Mouse (Mus musculus): Measurements from ENCODE around the gene Nr1i2. TPM values are rescaled to one million over a fixed set of nuclear protein-coding genes. Genes with fewer than 3 reads are reported as not detected.
A peak's percentile ranks its signal among the peaks of the same experiment; 100 is the strongest.
"Not testable (repeated sequence)": the region's sequence is repeated elsewhere in the genome, so short reads cannot be mapped to it uniquely, and the experiment has no call there.

Gene Nr1i2
- polyA plus RNA-seq (2014; fragmentation: Nextera tagmentation; extraction: Ambion mirVana) = not detected in 2 replicates

GRCm38 (mm10) chr16:38294685-38295348 is at the start of gene Nr1i2:
Gene Nr1i2, minus strand, starts transcription at chr16:38294824.
- ATAC-seq (ENCODE audit: low FRiP score) = no peak
- no peak for DNase-seq (ENCODE audit: low spot score, missing footprints)

GRCm38 (mm10) chr16:38341396-38342324 is 47.0 kb upstream of the Nr1i2 start, which contains the start of gene Maats1:
Gene Maats1, minus strand, starts transcription at chr16:38342143.
- DNase-seq (ENCODE audit: low spot score, missing footprints) (peak; percentile 98), ATAC-seq (ENCODE audit: low FRiP score) (peak; percentile 93)
- Histone ChIP-seq H3K4me1 (ENCODE audit: control insufficient read depth, insufficient read depth, low read length) (peaks cover 9% of the 10 kb centered on the region), H3K36me3 (ENCODE audit: control insufficient read depth, insufficient read depth, low read length) (no peaks in the 10 kb centered on the region), H3K9me3 (ENCODE audit: control insufficient read depth, low read length) (no peaks in the 10 kb centered on the region), H3K9ac (ENCODE audit: low read length) (peak within 1 kb of the TSS; percentile 57), H3K4me3 (ENCODE audit: low read depth, low read length) (peak within 1 kb of the TSS; percentile 29), H3K4me2 (peak within 1 kb of the TSS; percentile 66), H3K27me3 (ENCODE audit: control insufficient read depth, insufficient read depth, low read length) (no peaks in the 10 kb centered on the region), H3K27ac (ENCODE audit: low read depth, low read length) (no peak within 1 kb of the TSS)
- WGBS = 7% methylated on average over 30 of the region's 30 CpGs

More at GRCm38 (mm10) chr16:38294685-38295348, at the start of gene Nr1i2:
- Histone ChIP-seq H3K4me2 (no peak within 1 kb of the TSS), H3K9me3 (ENCODE audit: control insufficient read depth, low read length) (no peaks in the 10 kb centered on the region), H3K4me3 (ENCODE audit: low read depth, low read length) (no peak within 1 kb of the TSS), H3K4me1 (ENCODE audit: control insufficient read depth, insufficient read depth, low read length) (no peaks in the 10 kb centered on the region), H3K27ac (ENCODE audit: low read depth, low read length) (no peak within 1 kb of the TSS), H3K9ac (ENCODE audit: low read length) (no peak within 1 kb of the TSS), H3K27me3 (ENCODE audit: control insufficient read depth, insufficient read depth, low read length) (no peaks in the 10 kb centered on the region), H3K36me3 (ENCODE audit: control insufficient read depth, insufficient read depth, low read length) (no peaks in the 10 kb centered on the region)
- 79% methylated on average over 7 of the region's 7 CpGs for WGBS

GRCm38 (mm10) chr16:38338077-38338476 is 43.5 kb upstream of the Nr1i2 start:
- not testable (repeated sequence) for H3K4me3 ChIP-seq (ENCODE audit: low read depth, low read length); DNase-seq (ENCODE audit: low spot score, missing footprints); H3K4me2 ChIP-seq; H3K4me1 ChIP-seq (ENCODE audit: control insufficient read depth, insufficient read depth, low read length); H3K9me3 ChIP-seq (ENCODE audit: control insufficient read depth, low read length); H3K36me3 ChIP-seq (ENCODE audit: control insufficient read depth, insufficient read depth, low read length); H3K27ac ChIP-seq (ENCODE audit: low read depth, low read length); ATAC-seq (ENCODE audit: low FRiP score); H3K9ac ChIP-seq (ENCODE audit: low read length); H3K27me3 ChIP-seq (ENCODE audit: control insufficient read depth, insufficient read depth, low read length)
- 83% methylated on average over 4 of the region's 4 CpGs for WGBS

- H3K27me3 ChIP-seq (ENCODE audit: control insufficient read depth, insufficient read depth, low read length) = no peaks in the 10 kb centered on the region
Measured at GRCm38 (mm10) chr16:38334431-38334830, 39.8 kb upstream of the Nr1i2 start.

GRCm38 (mm10) chr16:38329340-38329739 is 34.7 kb upstream of the Nr1i2 start:
- no peak overlapping the region for H3K4me3 ChIP-seq (ENCODE audit: low read depth, low read length)
- no peaks in the 10 kb centered on the region for H3K4me1 ChIP-seq (ENCODE audit: control insufficient read depth, insufficient read depth, low read length)
- no peaks in the 10 kb centered on the region for H3K36me3 ChIP-seq (ENCODE audit: control insufficient read depth, insufficient read depth, low read length)
- no peak overlapping the region for H3K4me2 ChIP-seq
- H3K27me3 ChIP-seq (ENCODE audit: control insufficient read depth, insufficient read depth, low read length) = no peaks in the 10 kb centered on the region
- DNase-seq (ENCODE audit: low spot score, missing footprints) (peak; percentile 37), ATAC-seq (ENCODE audit: low FRiP score) (no peak)
- no peak overlapping the region for H3K9ac ChIP-seq (ENCODE audit: low read length)
- H3K27ac ChIP-seq (ENCODE audit: low read depth, low read length) = no peak overlapping the region
- no peaks in the 10 kb centered on the region for H3K9me3 ChIP-seq (ENCODE audit: control insufficient read depth, low read length)
- 82% methylated on average over 3 of the region's 3 CpGs for whole genome bisulfite sequencing

More at GRCm38 (mm10) chr16:38334431-38334830, 39.8 kb upstream of the Nr1i2 start:
- Histone ChIP-seq H3K9ac (ENCODE audit: low read length) (no peak overlapping the region), H3K4me1 (ENCODE audit: control insufficient read depth, insufficient read depth, low read length) (no peaks in the 10 kb centered on the region), H3K4me2 (no peak overlapping the region), H3K9me3 (ENCODE audit: control insufficient read depth, low read length) (no peaks in the 10 kb centered on the region), H3K36me3 (ENCODE audit: control insufficient read depth, insufficient read depth, low read length) (no peaks in the 10 kb centered on the region), H3K4me3 (ENCODE audit: low read depth, low read length) (no peak overlapping the region), H3K27ac (ENCODE audit: low read depth, low read length) (no peak overlapping the region)
- no peak for ATAC-seq (ENCODE audit: low FRiP score)
- DNase-seq (ENCODE audit: low spot score, missing footprints) = no peak
- WGBS = 48% methylated on average over 6 of the region's 6 CpGs

GRCm38 (mm10) chr16:38326778-38327397 is 32.3 kb upstream of the Nr1i2 start:
- Histone ChIP-seq H3K27ac (ENCODE audit: low read depth, low read length) (no peak overlapping the region), H3K27me3 (ENCODE audit: control insufficient read depth, insufficient read depth, low read length) (no peaks in the 10 kb centered on the region), H3K4me2 (no peak overlapping the region), H3K4me1 (ENCODE audit: control insufficient read depth, insufficient read depth, low read length) (no peaks in the 10 kb centered on the region), H3K9ac (ENCODE audit: low read length) (no peak overlapping the region), H3K9me3 (ENCODE audit: control insufficient read depth, low read length) (no peaks in the 10 kb centered on the region), H3K4me3 (ENCODE audit: low read depth, low read length) (no peak overlapping the region), H3K36me3 (ENCODE audit: control insufficient read depth, insufficient read depth, low read length) (no peaks in the 10 kb centered on the region)
- 85% methylated on average over 11 of the region's 11 CpGs for WGBS
- ATAC-seq (ENCODE audit: low FRiP score) (no peak), DNase-seq (ENCODE audit: low spot score, missing footprints) (no peak)

- H3K9ac ChIP-seq (ENCODE audit: low read length) = no peak overlapping the region
- no peaks in the 10 kb centered on the region for H3K9me3 ChIP-seq (ENCODE audit: control insufficient read depth, low read length)
- no peak overlapping the region for H3K4me2 ChIP-seq
- H3K36me3 ChIP-seq (ENCODE audit: control insufficient read depth, insufficient read depth, low read length) = no peaks in the 10 kb centered on the region
- H3K4me1 ChIP-seq (ENCODE audit: control insufficient read depth, insufficient read depth, low read length) = no peaks in the 10 kb centered on the region
- ATAC-seq (ENCODE audit: low FRiP score) = no peak
- no peak for DNase-seq (ENCODE audit: low spot score, missing footprints)
- H3K27ac ChIP-seq (ENCODE audit: low read depth, low read length) = no peak overlapping the region
- no peaks in the 10 kb centered on the region for H3K27me3 ChIP-seq (ENCODE audit: control insufficient read depth, insufficient read depth, low read length)
- no peak overlapping the region for H3K4me3 ChIP-seq (ENCODE audit: low read depth, low read length)
- 93% methylated on average over 15 of the region's 15 CpGs for WGBS
Measured at GRCm38 (mm10) chr16:38324311-38324710, 29.7 kb upstream of the Nr1i2 start.

GRCm38 (mm10) chr16:38321452-38321935 is 26.9 kb upstream of the Nr1i2 start:
- Histone ChIP-seq H3K4me3 (ENCODE audit: low read depth, low read length) (peak overlapping the region; percentile 2; the same call in 1 of the 2 replicates), H3K9me3 (ENCODE audit: control insufficient read depth, low read length) (no peaks in the 10 kb centered on the region), H3K9ac (ENCODE audit: low read length) (peak overlapping the region; percentile 49; the same call in 1 of the 2 replicates), H3K27me3 (ENCODE audit: control insufficient read depth, insufficient read depth, low read length) (no peaks in the 10 kb centered on the region), H3K27ac (ENCODE audit: low read depth, low read length) (no peak overlapping the region), H3K4me1 (ENCODE audit: control insufficient read depth, insufficient read depth, low read length) (no peaks in the 10 kb centered on the region), H3K4me2 (peak overlapping the region; percentile 37), H3K36me3 (ENCODE audit: control insufficient read depth, insufficient read depth, low read length) (no peaks in the 10 kb centered on the region)
- ATAC-seq (ENCODE audit: low FRiP score) = peak; percentile 76
- peak; percentile 89 for DNase-seq (ENCODE audit: low spot score, missing footprints)
- WGBS = 23% methylated on average over 17 of the region's 17 CpGs
